Mouse (Mus musculus) ES-E14 (cell line): ENCODE results near the gene Armc12.

Source experiments
- CHD2 ChIP-seq: IDR thresholded peaks from 2 replicates; pipeline ENCODE4 v1.6.1; 2014; ENCODE audit warnings: mild to moderate bottlenecking, low read depth, low read length, inconsistent platforms
- HCFC1 ChIP-seq: IDR thresholded peaks from 2 replicates; pipeline ENCODE4 v1.6.1; 2012; ENCODE audit warnings: low read length, inconsistent platforms, borderline replicate concordance; ENCODE audit not compliant: insufficient read depth
- ZC3H11A ChIP-seq: IDR thresholded peaks from 2 replicates; pipeline ENCODE4 v1.6.1; 2012; ENCODE audit warnings: low read depth, mild to moderate bottlenecking, inconsistent platforms, low read length, borderline replicate concordance
- ZNF384 ChIP-seq: IDR thresholded peaks from 2 replicates; pipeline ENCODE4 v1.6.1; 2012; ENCODE audit warnings: low read depth, low read length, inconsistent platforms

GRCm38 (mm10) chr17:28588591-28588990 is 58.0 kb downstream of the Armc12 start:
- TF ChIP-seq HCFC1 = no peak
- TF ChIP-seq CHD2 = no peak
- no peak for TF ChIP-seq ZNF384
- no peak for TF ChIP-seq ZC3H11A
